Mouse (Mus musculus) neural tube, embryonic 13.5 days (tissue): Measurements from ENCODE around the gene Fnbp1l. TPM values are rescaled to one million over a fixed set of nuclear protein-coding genes. Genes with fewer than 3 reads are reported as not detected.

Source experiments
- ATAC-seq: fragments of 200-750 bp; cut with Nextera tagmentation; 2 replicates; pipeline ENCODE4 v1.8.0; 2017; ENCODE audit warnings: low read depth, mild to moderate bottlenecking, moderate TSS enrichment, moderate library complexity
- H3K27ac ChIP-seq: fragments of 300-500 bp; sonication (generic); replicated peaks from 2 replicates; pipeline ENCODE4 v1.5.1; 2015; ENCODE audit warnings: moderate library complexity, mild to moderate bottlenecking, inconsistent platforms
- H3K27me3 ChIP-seq: fragments of 300-500 bp; sonication (generic); 2 replicates; pipeline ENCODE4 v1.6.1; 2015; ENCODE audit warnings: mild to moderate bottlenecking, inconsistent platforms
- H3K36me3 ChIP-seq: fragments of 300-500 bp; sonication (generic); 2 replicates; pipeline ENCODE4 v1.6.1; 2015; ENCODE audit warnings: mild to moderate bottlenecking, inconsistent platforms
- H3K4me1 ChIP-seq: fragments of 300-500 bp; sonication (generic); replicated peaks from 2 replicates; pipeline ENCODE4 v1.6.1; 2015; ENCODE audit warnings: inconsistent platforms
- H3K4me2 ChIP-seq: fragments of 300-500 bp; sonication (generic); 2 replicates; pipeline ENCODE4 v1.6.1; 2015; ENCODE audit warnings: inconsistent platforms, mild to moderate bottlenecking, moderate library complexity
- H3K4me3 ChIP-seq: fragments of 300-500 bp; sonication (generic); 2 replicates; pipeline ENCODE4 v1.5.1; 2015; ENCODE audit warnings: mild to moderate bottlenecking, inconsistent platforms
- H3K9ac ChIP-seq: fragments of 300-500 bp; sonication (generic); 2 replicates; pipeline ENCODE4 v1.6.1; 2015; ENCODE audit warnings: moderate library complexity, mild to moderate bottlenecking, inconsistent platforms
- H3K9me3 ChIP-seq: fragments of 300-500 bp; sonication (generic); 2 replicates; pipeline ENCODE4 v1.6.1; 2016; ENCODE audit warnings: inconsistent platforms
- WGBS: fragments of 180-500 bp; shearing (Covaris S2); methylation state at CpG from one replicate; pipeline ENCODE4 v1.1.7; 2015; 5-methylcytosine and 5-hydroxymethylcytosine counted together
- polyA plus RNA-seq: library from polyadenylated mRNA; unstranded; fragments of >200 nt; fragmentation: Nextera tagmentation; extraction: Ambion mirVana; gene quantifications from 2 replicates; pipeline ENCODE4 v1.2.1, GENCODE M21; 2015

Fnbp1l gene
- polyA plus RNA-seq, 1 experiment from 2014 or later: 144 TPM

DNA sequence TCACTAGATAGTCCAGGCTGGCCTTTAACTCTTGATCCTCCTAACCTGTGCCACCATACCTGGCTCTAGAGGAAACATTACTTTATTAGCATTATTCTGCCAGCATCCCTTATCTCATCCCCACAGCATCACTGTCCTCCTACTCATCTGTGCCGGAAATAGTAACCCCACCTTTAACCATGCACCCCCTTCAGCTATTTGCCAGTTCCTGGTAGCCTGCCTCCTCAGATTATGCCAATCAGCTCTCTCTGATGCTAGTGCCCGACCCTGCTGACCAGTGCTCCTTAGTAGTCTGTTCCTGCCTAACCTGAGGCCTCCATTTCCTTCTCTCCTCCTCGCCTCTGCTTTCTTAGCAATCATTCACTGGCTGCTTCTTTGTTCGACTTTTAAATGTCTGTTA, 72.0 kb downstream of the Fnbp1l start:
- WGBS: 88% methylated on average over 4 of the region's 4 CpGs
- Histone ChIP-seq H3K9ac (no peak overlapping the region), H3K36me3 (peaks cover 58% of the 10 kb centered on the region)

DNA sequence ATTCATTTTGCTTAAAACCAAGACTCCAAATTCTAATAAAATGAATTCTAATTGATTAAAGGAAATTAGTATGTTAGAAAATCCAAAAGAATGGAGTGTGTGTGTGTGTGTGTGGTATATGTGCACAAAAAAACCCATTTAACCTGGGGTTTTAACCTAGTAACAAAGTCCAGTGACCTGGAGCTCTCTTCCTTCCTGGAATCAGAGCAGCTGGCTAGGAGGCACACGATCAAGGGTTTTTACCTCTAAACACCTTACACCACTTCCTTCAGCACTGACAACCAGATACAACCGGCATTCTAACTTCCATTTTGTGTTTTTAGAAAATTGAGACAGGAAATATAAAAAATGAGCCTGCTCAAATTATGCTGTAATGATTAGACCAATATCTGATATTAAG, 74.2 kb downstream of the Fnbp1l start:
- 93% methylated on average over 2 of the region's 2 CpGs for WGBS
- Histone ChIP-seq H3K9me3 (no peaks in the 10 kb centered on the region), H3K4me1 (no peaks in the 10 kb centered on the region), H3K4me3 (no peak overlapping the region), H3K4me2 (no peak overlapping the region), H3K36me3 (peaks cover 79% of the 10 kb centered on the region), H3K27me3 (no peaks in the 10 kb centered on the region), H3K27ac (no peak overlapping the region), H3K9ac (no peak overlapping the region)
- no peak for ATAC-seq

More for the DNA sequence above, 72.0 kb downstream of the Fnbp1l start:
- H3K4me2 ChIP-seq: no peak overlapping the region
- no peaks in the 10 kb centered on the region for H3K4me1 ChIP-seq
- H3K9me3 ChIP-seq: no peaks in the 10 kb centered on the region
- no peak overlapping the region for H3K4me3 ChIP-seq
- no peaks in the 10 kb centered on the region for H3K27me3 ChIP-seq
- no peak overlapping the region for H3K27ac ChIP-seq
- ATAC-seq: no peak

DNA sequence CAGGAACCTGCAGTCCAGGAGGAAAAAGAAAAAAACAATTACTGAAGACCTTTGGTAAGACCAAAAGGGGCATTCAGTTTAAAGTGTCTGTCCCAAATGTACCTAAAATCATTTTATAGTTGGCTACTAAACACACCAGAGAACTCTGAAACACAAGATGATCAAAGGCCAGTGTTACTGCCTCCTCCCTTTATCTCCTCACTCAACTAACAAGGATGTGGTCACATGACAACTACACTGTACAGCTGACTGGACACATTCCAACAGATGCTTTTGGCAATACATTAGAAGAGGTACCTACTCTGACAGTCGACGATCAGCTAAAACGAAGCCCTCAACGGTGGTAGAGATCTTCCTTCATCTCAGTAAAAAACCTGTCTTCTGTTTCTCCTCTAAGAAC, 78.6 kb downstream of the Fnbp1l start:
- H3K4me1 ChIP-seq: 0 out of 2 replicates have a peak, but pooled peaks cover 2% of the 10 kb centered on the region
- H3K27me3 ChIP-seq: no peaks in the 10 kb centered on the region
- no peak overlapping the region for H3K27ac ChIP-seq
- H3K4me3 ChIP-seq: no peak overlapping the region
- no peak for ATAC-seq
- H3K36me3 ChIP-seq: peaks cover 85% of the 10 kb centered on the region
- 82% methylated on average over 4 of the region's 4 CpGs for WGBS
- H3K9ac ChIP-seq: no peak overlapping the region
- H3K9me3 ChIP-seq: no peaks in the 10 kb centered on the region
- no peak overlapping the region for H3K4me2 ChIP-seq

DNA sequence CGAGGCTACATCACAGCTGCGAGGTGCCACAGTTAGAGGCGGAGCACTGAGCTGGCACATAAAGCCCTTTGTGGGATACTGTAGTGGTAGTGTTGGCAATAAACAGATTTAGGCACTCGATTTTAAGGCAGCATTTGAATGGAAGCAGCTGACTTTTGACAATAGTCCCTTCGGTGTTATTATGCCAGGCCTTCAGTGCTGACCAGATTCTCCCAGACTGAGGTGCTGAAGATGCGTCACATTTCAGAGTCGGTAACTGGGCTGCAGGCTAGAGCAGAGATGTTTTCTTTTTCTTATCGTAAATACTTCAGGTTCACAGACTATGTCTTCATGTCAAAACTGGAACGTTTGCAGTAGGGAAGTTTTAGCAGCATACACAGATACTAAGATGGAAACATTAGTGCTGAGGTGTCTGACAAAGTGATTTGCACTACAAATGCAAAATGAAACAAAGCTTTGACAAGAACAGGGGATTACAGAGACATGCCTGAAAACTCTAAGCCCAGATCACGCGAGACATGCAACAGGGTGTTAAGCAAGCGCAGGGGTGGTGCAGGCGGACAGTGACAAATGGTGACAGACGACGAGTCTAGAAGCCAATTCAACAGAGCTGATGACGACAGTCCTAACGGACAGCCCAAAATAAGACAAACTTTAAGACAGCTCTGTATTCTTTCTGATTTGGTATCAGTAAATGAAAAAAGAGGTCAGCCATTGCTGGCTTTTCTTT, 79.4 kb downstream of the Fnbp1l start:
- Histone ChIP-seq H3K4me1 (0 out of 2 replicates have a peak, but pooled peaks cover 2% of the 10 kb centered on the region), H3K4me3 (no peak overlapping the region), H3K36me3 (peaks cover 80% of the 10 kb centered on the region), H3K27ac (no peak overlapping the region), H3K9ac (no peak overlapping the region), H3K9me3 (no peaks in the 10 kb centered on the region), H3K4me2 (no peak overlapping the region), H3K27me3 (no peaks in the 10 kb centered on the region)
- ATAC-seq: no peak
- 50% methylated on average over 17 of the region's 17 CpGs for WGBS

DNA sequence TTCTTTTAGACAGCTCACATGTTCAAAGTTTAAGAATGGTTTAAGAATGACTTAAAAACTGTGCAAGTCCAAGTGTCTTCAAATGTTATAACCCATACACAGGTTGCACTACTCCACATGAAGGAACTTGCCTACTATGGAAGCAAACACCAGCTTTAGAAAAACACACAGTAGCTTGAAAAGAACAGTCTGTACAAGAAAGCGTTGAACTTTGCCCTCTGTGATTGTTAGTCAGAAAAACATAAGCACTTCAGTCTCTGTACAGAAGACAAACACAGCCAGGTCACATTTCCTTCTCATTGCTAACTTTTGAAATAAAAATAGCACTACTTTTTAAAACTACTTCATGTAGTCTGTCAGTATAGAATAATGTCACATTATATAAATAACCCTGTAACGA, 80.7 kb downstream of the Fnbp1l start:
- WGBS: 87% methylated on average over 2 of the region's 2 CpGs
- no peak overlapping the region for H3K9ac ChIP-seq
- peaks cover 68% of the 10 kb centered on the region for H3K36me3 ChIP-seq
- no peaks in the 10 kb centered on the region for H3K27me3 ChIP-seq
- H3K4me2 ChIP-seq: no peak overlapping the region
- 0 out of 2 replicates have a peak, but pooled peaks cover 2% of the 10 kb centered on the region for H3K4me1 ChIP-seq
- no peaks in the 10 kb centered on the region for H3K9me3 ChIP-seq
- H3K4me3 ChIP-seq: no peak overlapping the region
- ATAC-seq: no peak
- no peak overlapping the region for H3K27ac ChIP-seq

DNA sequence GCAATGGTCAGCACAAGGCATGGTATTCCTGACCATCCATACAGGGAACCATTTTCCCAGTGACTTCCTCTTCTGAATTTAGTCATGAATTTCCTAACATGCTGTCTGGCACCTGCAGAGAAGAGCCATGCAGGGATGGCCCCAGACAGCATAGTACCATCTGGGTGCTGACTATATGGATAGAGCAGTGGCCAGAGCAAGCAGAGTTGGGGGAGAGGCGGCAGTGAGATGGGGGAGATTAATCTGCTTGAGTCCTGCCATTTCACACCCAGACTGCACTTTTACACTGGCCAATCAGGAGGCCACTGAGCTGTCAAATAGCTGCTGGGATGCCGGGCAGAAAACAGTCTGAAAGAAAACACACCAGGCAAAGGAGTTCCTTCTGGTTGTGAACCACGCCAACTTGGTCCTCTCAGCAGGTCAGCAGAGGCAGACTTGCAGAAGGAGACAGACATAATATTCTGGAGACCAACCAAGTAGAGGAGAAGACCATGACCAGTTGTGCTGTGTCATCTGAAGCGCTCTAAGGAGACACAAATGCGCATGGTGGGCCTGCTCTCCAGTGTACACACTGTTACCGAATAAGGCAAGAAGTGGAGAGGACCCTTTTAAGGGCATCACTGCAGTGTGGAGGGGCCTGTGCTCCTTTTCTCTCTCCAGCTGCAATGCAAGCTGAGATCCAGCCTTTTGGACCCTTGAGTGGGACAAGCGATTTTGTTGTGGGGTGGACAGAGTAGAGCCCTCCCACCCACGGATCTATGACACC, 83.4 kb downstream of the Fnbp1l start:
- WGBS: 90% methylated on average over 8 of the region's 8 CpGs
- Histone ChIP-seq H3K4me2 (no peak overlapping the region), H3K27ac (no peak overlapping the region), H3K4me3 (no peak overlapping the region), H3K9ac (no peak overlapping the region), H3K9me3 (no peaks in the 10 kb centered on the region), H3K27me3 (no peaks in the 10 kb centered on the region), H3K36me3 (peaks cover 42% of the 10 kb centered on the region), H3K4me1 (0 out of 2 replicates have a peak, but pooled peaks cover 2% of the 10 kb centered on the region)
- ATAC-seq: peak; percentile 66; the same call in 1 of the 2 replicates

DNA sequence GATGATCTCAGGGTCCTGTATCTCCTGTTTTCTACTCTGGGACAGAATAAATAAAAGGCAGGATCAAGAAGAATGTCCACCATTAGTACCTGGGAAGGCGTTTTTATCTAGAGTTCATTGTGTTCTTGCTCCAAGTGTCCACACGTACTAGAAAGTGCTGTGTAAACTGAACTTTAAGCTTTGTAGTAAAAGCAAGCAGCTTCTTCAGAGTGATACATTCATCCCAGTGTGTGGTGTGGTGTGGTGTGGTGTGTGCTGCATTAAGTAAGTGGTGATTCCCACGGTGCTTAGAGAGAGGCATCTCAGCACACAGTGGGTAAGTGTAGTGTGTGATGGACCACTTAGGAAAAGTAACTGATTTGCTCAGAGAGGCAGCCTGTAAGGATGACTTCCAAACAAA, 91.0 kb downstream of the Fnbp1l start:
- H3K9ac ChIP-seq: no peak overlapping the region
- H3K27ac ChIP-seq: no peak overlapping the region
- H3K4me1 ChIP-seq: no peaks in the 10 kb centered on the region
- 86% methylated on average over 3 of the region's 3 CpGs for WGBS
- no peaks in the 10 kb centered on the region for H3K9me3 ChIP-seq
- H3K4me3 ChIP-seq: no peak overlapping the region
- no peaks in the 10 kb centered on the region for H3K27me3 ChIP-seq
- H3K36me3 ChIP-seq: peaks cover 13% of the 10 kb centered on the region
- no peak overlapping the region for H3K4me2 ChIP-seq
- no peak for ATAC-seq

DNA sequence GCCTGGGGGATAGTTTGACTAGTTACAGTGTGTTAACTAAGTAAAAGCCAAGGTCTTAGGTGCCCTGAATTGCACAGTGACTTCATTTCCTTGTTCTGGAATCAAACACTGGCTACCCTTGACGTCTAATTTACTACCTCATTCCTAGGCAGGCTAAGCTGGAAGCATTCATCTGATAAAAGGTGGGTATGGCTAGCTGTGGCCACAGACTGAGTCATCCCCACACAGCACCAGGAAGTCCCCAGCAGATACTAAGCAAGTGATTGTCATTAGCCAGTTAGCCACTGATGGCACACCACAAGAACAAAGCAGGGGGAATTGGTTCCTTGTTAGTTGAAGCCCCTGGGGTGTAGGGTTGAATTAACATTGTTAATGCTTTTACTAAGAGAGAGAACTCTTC, 98.2 kb downstream of the Fnbp1l start:
- H3K4me2 ChIP-seq: no peak overlapping the region
- 42% methylated on average over 1 of the region's 1 CpGs for WGBS
- H3K27me3 ChIP-seq: no peaks in the 10 kb centered on the region
- ATAC-seq: no peak
- no peak overlapping the region for H3K9ac ChIP-seq
- H3K36me3 ChIP-seq: peaks cover 12% of the 10 kb centered on the region
- no peaks in the 10 kb centered on the region for H3K9me3 ChIP-seq
- peaks cover 42% of the 10 kb centered on the region for H3K4me1 ChIP-seq
- H3K4me3 ChIP-seq: no peak overlapping the region
- no peak overlapping the region for H3K27ac ChIP-seq

DNA sequence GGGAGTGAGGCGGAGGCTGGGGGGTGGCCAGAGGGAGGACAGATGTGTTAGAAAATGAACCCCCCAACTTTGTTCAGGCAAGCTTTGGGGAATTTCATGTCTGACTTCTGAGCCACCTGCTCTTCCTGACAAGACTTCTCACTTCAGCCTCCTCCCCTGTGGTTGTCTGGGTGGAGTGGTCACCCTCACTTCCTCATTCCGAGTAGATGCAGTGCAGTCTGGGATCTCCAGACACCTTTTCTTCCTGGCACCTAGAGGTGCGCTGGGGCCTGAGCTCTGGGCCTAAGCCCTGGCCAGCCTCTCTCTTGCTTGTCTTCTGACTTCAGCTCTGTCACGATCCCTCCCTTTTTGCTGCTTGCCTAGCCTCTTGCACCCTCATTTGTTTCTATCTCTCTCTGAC, 98.6 kb downstream of the Fnbp1l start:
- Histone ChIP-seq H3K27ac (no peak overlapping the region), H3K4me1 (peaks cover 42% of the 10 kb centered on the region), H3K4me2 (no peak overlapping the region), H3K9ac (no peak overlapping the region), H3K9me3 (no peaks in the 10 kb centered on the region), H3K4me3 (no peak overlapping the region), H3K36me3 (peaks cover 12% of the 10 kb centered on the region), H3K27me3 (no peaks in the 10 kb centered on the region)
- no peak for ATAC-seq
- WGBS: 87% methylated on average over 4 of the region's 4 CpGs

DNA sequence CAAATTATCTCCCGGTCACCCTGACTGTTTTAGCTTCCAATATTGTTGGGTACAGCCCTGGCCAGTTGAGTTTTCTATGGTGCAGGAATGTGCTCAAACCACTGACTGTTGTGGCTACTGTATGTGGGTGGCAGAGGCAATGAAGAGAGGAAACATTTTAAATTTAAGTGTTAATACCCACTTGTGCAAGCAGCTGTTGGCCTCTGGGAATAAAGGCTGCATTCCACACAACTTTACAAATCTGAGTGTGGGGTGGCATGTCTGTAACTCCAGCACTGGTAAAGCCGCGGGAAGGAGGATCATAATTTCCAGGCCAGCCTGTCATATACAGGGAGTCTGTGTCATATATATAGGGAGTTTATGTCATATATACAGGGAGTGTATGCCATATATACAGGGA, 99.2 kb downstream of the Fnbp1l start:
- no peak overlapping the region for H3K9ac ChIP-seq

DNA sequence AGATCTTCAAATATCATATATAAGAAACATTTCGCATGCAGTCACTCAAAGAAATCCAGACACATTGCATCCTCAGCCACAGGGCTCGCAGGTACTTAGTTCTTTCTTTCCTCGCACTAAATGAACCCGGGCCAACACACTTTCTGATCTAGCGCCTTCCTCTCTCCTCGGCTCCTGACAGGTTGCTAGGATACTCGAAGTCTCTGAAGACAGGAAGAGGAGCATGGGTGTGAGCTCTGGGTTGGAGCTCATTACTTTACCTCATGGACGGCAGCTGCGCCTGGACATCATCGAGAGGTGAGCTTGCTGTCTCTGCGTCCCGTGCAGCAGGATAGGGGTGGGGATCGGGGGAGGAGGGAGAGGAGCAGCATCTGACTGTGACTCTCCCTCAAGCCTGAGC, 100.4 kb downstream of the Fnbp1l start:
- 0 out of 2 replicates have a peak, but pooled peaks have one; percentile 12 for ATAC-seq
- 33% methylated on average over 13 of the region's 13 CpGs for WGBS
- Histone ChIP-seq H3K27ac (peak overlapping the region; percentile 85), H3K36me3 (peaks cover 9% of the 10 kb centered on the region; the same call in 1 of the 2 replicates), H3K27me3 (no peaks in the 10 kb centered on the region), H3K4me1 (peaks cover 42% of the 10 kb centered on the region), H3K9ac (peak overlapping the region; percentile 26; the same call in 1 of the 2 replicates), H3K4me2 (peak overlapping the region; percentile 21), H3K9me3 (no peaks in the 10 kb centered on the region), H3K4me3 (no peak overlapping the region)

More for the DNA sequence above, 99.2 kb downstream of the Fnbp1l start:
- no peak for ATAC-seq
- Histone ChIP-seq H3K4me1 (peaks cover 42% of the 10 kb centered on the region), H3K9me3 (no peaks in the 10 kb centered on the region), H3K4me3 (no peak overlapping the region), H3K27me3 (no peaks in the 10 kb centered on the region), H3K4me2 (no peak overlapping the region), H3K36me3 (peaks cover 12% of the 10 kb centered on the region), H3K27ac (no peak overlapping the region)
- 71% methylated on average over 3 of the region's 3 CpGs for WGBS

DNA sequence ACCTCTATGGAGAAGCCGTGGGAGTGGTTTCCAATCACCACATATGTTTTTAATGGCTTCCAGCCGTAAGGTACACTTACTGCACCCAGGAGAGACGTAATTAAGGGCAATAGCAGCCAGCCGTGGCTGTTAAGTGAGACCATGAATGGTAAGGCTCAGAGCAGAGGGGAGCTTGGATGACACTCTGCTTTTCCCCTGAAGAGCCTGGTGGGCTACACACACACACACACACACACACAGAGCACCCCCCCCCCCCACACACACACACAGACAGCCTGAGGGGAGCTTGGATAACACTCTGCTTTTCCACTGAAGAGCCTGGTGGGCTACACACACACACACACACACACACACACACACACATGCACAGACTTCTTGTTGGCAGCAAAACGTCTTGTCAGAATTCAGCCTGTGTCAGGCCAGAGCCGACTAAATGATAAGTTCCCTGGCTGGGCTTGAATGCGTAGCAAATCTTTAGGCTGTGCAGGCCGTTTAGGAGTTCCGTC, 101.2 kb downstream of the Fnbp1l start:
- Histone ChIP-seq H3K9me3 (no peaks in the 10 kb centered on the region), H3K9ac (0 out of 2 replicates have a peak overlapping the region, but pooled peaks have one; percentile 34), H3K27ac (peak overlapping the region; percentile 85), H3K4me3 (no peak overlapping the region), H3K4me1 (peaks cover 42% of the 10 kb centered on the region), H3K36me3 (peaks cover 6% of the 10 kb centered on the region; the same call in 1 of the 2 replicates), H3K27me3 (no peaks in the 10 kb centered on the region), H3K4me2 (peak overlapping the region; percentile 21; the same call in 1 of the 2 replicates)
- 21% methylated on average over 9 of the region's 9 CpGs for WGBS
- ATAC-seq: peak; percentile 92
